Comparison of ENCODE assay signal across 18 mouse cellular contexts in the genomic region with DNA sequence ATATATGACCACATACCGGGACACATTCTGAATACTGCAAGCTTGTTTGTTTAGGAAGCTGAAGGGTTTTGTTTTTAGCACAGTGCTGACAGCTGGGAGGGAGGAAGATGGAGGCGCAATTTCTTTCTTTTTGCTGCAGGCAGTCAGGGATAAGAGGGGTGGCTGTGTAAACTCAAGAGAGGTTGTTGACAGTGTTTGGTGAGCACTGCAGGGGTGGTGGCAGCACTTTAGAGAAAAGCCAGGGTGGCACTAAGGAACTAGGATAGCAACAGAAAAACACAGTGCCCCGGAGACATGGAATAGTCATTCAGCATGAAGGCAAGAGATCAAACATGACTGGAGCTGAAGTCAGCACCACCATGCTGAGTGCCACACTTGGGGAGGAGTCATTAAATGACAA. TPM values are rescaled to one million over a fixed set of nuclear protein-coding genes. Genes with fewer than 3 reads are reported as not detected.
DNase-seq lines count a peak whose midpoint lies in the region; ATAC-seq lines count a peak whose summit lies in the region.
"Had no signal": no experiment of that assay in that cellular context is flagged by ENCODE, and none has a peak within 500 bp of the region (broad histone marks: within the 10 kb centered on the region; RNA-seq: fewer than 3 reads in every experiment).

No protein-coding gene starts in this region.

- H3K27me3 ChIP-seq in heart, embryonic 12.5 days (replicated peaks), result no peaks in the 10 kb centered on the region
- H3K27me3 ChIP-seq in midbrain, embryonic 14.5 days (ENCODE audit: control insufficient read depth, insufficient read depth, low read length), result no peaks in the 10 kb centered on the region
- H3K27me3 ChIP-seq in midbrain, embryonic 11.5 days (ENCODE audit: control insufficient read depth, insufficient read depth, low read length), result no peaks in the 10 kb centered on the region
- H3K27me3 ChIP-seq: intestine, embryonic 15.5 days had no signal

- no peak overlapping the region for H3K9ac ChIP-seq in heart, embryonic 12.5 days
- no peak overlapping the region for H3K9ac ChIP-seq in midbrain, embryonic 14.5 days (replicated peaks; ENCODE audit: low read length)
- H3K9ac ChIP-seq in midbrain, embryonic 11.5 days (ENCODE audit: low read length), result no peak overlapping the region
- H3K9ac ChIP-seq: intestine, embryonic 15.5 days had no signal

- intact Hi-C loops in heart, postnatal 36 days (cut with DNase I), result no loop called here

- peaks cover 9% of the 10 kb centered on the region for H3K4me1 ChIP-seq in heart, embryonic 12.5 days (replicated peaks)
- no peaks in the 10 kb centered on the region for H3K4me1 ChIP-seq in midbrain, embryonic 14.5 days (ENCODE audit: control insufficient read depth, insufficient read depth, low read length)
- H3K4me1 ChIP-seq in midbrain, embryonic 11.5 days (ENCODE audit: control insufficient read depth, insufficient read depth, low read length), result no peaks in the 10 kb centered on the region
- H3K4me1 ChIP-seq: intestine, embryonic 15.5 days had no signal

- H3K9me3 ChIP-seq in heart, embryonic 12.5 days (replicated peaks), result peaks cover 11% of the 10 kb centered on the region
- 0 out of 2 replicates have a peak, but pooled peaks cover 3% of the 10 kb centered on the region for H3K9me3 ChIP-seq in midbrain, embryonic 14.5 days (ENCODE audit: control insufficient read depth, low read length)
- 0 out of 2 replicates have a peak, but pooled peaks cover 2% of the 10 kb centered on the region for H3K9me3 ChIP-seq in midbrain, embryonic 11.5 days (ENCODE audit: control insufficient read depth, low read length)
- H3K9me3 ChIP-seq: intestine, embryonic 15.5 days had no signal

- peak; percentile 78 for ATAC-seq in heart, embryonic 12.5 days (ENCODE audit: insufficient number of reproducible peaks, low FRiP score)
- no peak for ATAC-seq in midbrain, embryonic 14.5 days (ENCODE audit: low FRiP score, low TSS enrichment)
- ATAC-seq in midbrain, embryonic 11.5 days (ENCODE audit: low FRiP score), result no peak
- ATAC-seq: intestine, embryonic 15.5 days had no signal

- no peak overlapping the region for H3K4me3 ChIP-seq in heart, embryonic 12.5 days
- H3K4me3 ChIP-seq in midbrain, embryonic 14.5 days (replicated peaks; ENCODE audit: low read depth, low read length), result no peak overlapping the region
- no peak overlapping the region for H3K4me3 ChIP-seq in midbrain, embryonic 11.5 days (ENCODE audit: low read depth, low read length)
- H3K4me3 ChIP-seq: intestine, embryonic 15.5 days had no signal

- H3K4me2 ChIP-seq in heart, embryonic 12.5 days, result no peak overlapping the region
- no peak overlapping the region for H3K4me2 ChIP-seq in midbrain, embryonic 14.5 days (ENCODE audit: low read length)
- H3K4me2 ChIP-seq in midbrain, embryonic 11.5 days, result no peak overlapping the region
- H3K4me2 ChIP-seq: intestine, embryonic 15.5 days; liver, embryonic 11.5 days had no signal

- no peaks in the 10 kb centered on the region for H3K36me3 ChIP-seq in heart, embryonic 12.5 days
- no peaks in the 10 kb centered on the region for H3K36me3 ChIP-seq in midbrain, embryonic 14.5 days (ENCODE audit: control insufficient read depth, insufficient read depth, low read length)
- no peaks in the 10 kb centered on the region for H3K36me3 ChIP-seq in midbrain, embryonic 11.5 days (ENCODE audit: control insufficient read depth, insufficient read depth, low read length)
- H3K36me3 ChIP-seq: G1E; intestine, embryonic 15.5 days had no signal

- WGBS in heart, embryonic 12.5 days, result 13% methylated on average over 3 of the region's 3 CpGs
- 57% methylated on average over 3 of the region's 3 CpGs for WGBS in midbrain, embryonic 14.5 days
- WGBS in midbrain, embryonic 11.5 days, result 66% methylated on average over 3 of the region's 3 CpGs

- DNase-seq in heart, postnatal 36 days, result no peak
- peak; percentile 6 for DNase-seq in midbrain, embryonic 14.5 days
- DNase-seq in midbrain, embryonic 11.5 days (ENCODE audit: low spot score, missing footprints), result no peak
- DNase-seq in frontal cortex, postnatal 36 days (ENCODE audit: low spot score in 2 of 2), result peak; percentile 27 to 38
- peak; percentile 18 for DNase-seq in right cerebral cortex, postnatal 25 days
- DNase-seq in gastrocnemius, postnatal 25 days, result no peak
- DNase-seq: adrenal gland, adult 8-10 months; cerebellum, adult 9-10 months; kidney, postnatal 4 days; layer of hippocampus, postnatal 36 days had no signal

- no peak overlapping the region for H3K27ac ChIP-seq in heart, embryonic 12.5 days (ENCODE audit: poor library complexity, severe bottlenecking)
- H3K27ac ChIP-seq in midbrain, embryonic 14.5 days (replicated peaks; ENCODE audit: low read depth, low read length), result no peak overlapping the region
- H3K27ac ChIP-seq in midbrain, embryonic 11.5 days (ENCODE audit: low read depth, low read length), result no peak overlapping the region
- H3K27ac ChIP-seq: intestine, embryonic 15.5 days had no signal

RNA-seq across cellular contexts. Expression of a gene that starts 51.9 kb away (rescaled TPM):
- polyA plus RNA-seq in heart, embryonic 12.5 days (2016; fragmentation: Nextera tagmentation; extraction: Ambion mirVana), result 0.35 TPM in 1 of 2 replicates, not detected in the other
- not detected for total RNA-seq in heart, postnatal 36 days (2021)
- polyA plus RNA-seq in midbrain, embryonic 14.5 days (2014; fragmentation: Nextera tagmentation; extraction: Ambion mirVana), result not detected in 2 replicates
- not detected in 2 replicates for polyA plus RNA-seq in midbrain, embryonic 11.5 days (2014; fragmentation: Nextera tagmentation; extraction: Ambion mirVana)
- total RNA-seq in gastrocnemius, postnatal 25 days (2021), result not detected
- total RNA-seq: adrenal gland, adult 8-10 months; G1E; gastrocnemius, adult 18-20 months; layer of hippocampus, postnatal 36 days; monocyte, adult 5-6 weeks had no signal
- polyA plus RNA-seq: G1E; hindbrain, embryonic 11.5 days; liver, embryonic 11.5 days; neural tube, embryonic 14.5 days had no signal

Comparison
In these comparisons a context has a peak if more than half of its experiments do, and no peak if none do; other contexts are left out.
1. DNase-seq: peak in midbrain, embryonic 14.5 days (single experiment), frontal cortex, postnatal 36 days (2 of 2) and right cerebral cortex, postnatal 25 days (single experiment); none in heart, postnatal 36 days (0 of 2), midbrain, embryonic 11.5 days (single experiment) and gastrocnemius, postnatal 25 days (single experiment).